9 mouse cellular contexts compared by ENCODE assay signal in genomic region chr6:40235793-40236470, GRCm38 (mm10).
A peak's percentile ranks its signal among the peaks of the same experiment; 100 is the strongest.
DNase-seq lines count a peak whose midpoint lies in the region; ATAC-seq and TF ChIP-seq lines count a peak whose summit lies in the region.
"Had no signal": no experiment of that assay in that cellular context is flagged by ENCODE, and none has a peak within 500 bp of the region (broad histone marks: within the 10 kb centered on the region; RNA-seq: fewer than 3 reads in every experiment).

No protein-coding gene starts in this region.

- no peak for TF ChIP-seq EP300 in lung, postnatal 0 days (IDR thresholded peaks at IDR 0.05)

- WGBS in lung, postnatal 0 days = 26% methylated on average over 10 of the region's 10 CpGs

- no peak overlapping the region for H3K27ac ChIP-seq in lung, postnatal 0 days (ENCODE audit: low read length)
- H3K27ac ChIP-seq: lung, embryonic 15.5 days had no signal

- no peak overlapping the region for H3K9ac ChIP-seq in lung, postnatal 0 days (replicated peaks; ENCODE audit: low read depth)
- H3K9ac ChIP-seq: lung, embryonic 15.5 days had no signal

- no peaks in the 10 kb centered on the region for H3K36me3 ChIP-seq in E14TG2a.4 (ENCODE audit: insufficient read depth, low read length)
- H3K36me3 ChIP-seq in lung, postnatal 0 days (ENCODE audit: insufficient read depth, low read length) = no peaks in the 10 kb centered on the region
- H3K36me3 ChIP-seq: lung, embryonic 15.5 days had no signal

- DNase-seq in T-cell, adult 2 months (ENCODE audit: low spot score) = peak; percentile 35
- peak; percentile 80 to 87 for DNase-seq in cerebellum, postnatal 25 days
- DNase-seq in gastrocnemius, postnatal 14 days = peak; percentile 68
- peak; percentile 73 to 92 for DNase-seq in kidney, postnatal 36 days
- DNase-seq in lung, postnatal 0 days (ENCODE audit: low spot score) = peak; percentile 69
- peak; percentile 94 for DNase-seq in right cerebral cortex, postnatal 4 days
- DNase-seq in yolk sac, embryonic 10.5 days (ENCODE audit: low spot score) = peak; percentile 26

- no peaks in the 10 kb centered on the region for H3K9me3 ChIP-seq in E14TG2a.4 (ENCODE audit: low read length)
- no peaks in the 10 kb centered on the region for H3K9me3 ChIP-seq in lung, postnatal 0 days (ENCODE audit: low read length)
- H3K9me3 ChIP-seq: lung, embryonic 15.5 days had no signal

- ATAC-seq in lung, postnatal 0 days = no peak; the same call in 1 of the 2 replicates

- H3K4me2 ChIP-seq in lung, postnatal 0 days (replicated peaks; ENCODE audit: low read depth, low read length) = no peak overlapping the region
- H3K4me2 ChIP-seq: lung, embryonic 15.5 days had no signal

- no peak overlapping the region for H3K4me3 ChIP-seq in E14TG2a.4 (replicated peaks; ENCODE audit: low read length)
- no peak overlapping the region for H3K4me3 ChIP-seq in lung, postnatal 0 days (ENCODE audit: low read depth, low read length)
- H3K4me3 ChIP-seq: lung, embryonic 15.5 days had no signal

- intact Hi-C loops in gastrocnemius, postnatal 14 days (cut with DNase I; ENCODE audit: low total_unique reads) = loop anchor here (10.0 kb wide), 1 partner anchor 159 kb away; no protein-coding TSS in a partner anchor

- no peaks in the 10 kb centered on the region for H3K27me3 ChIP-seq in E14TG2a.4 (ENCODE audit: insufficient read depth, low read length)
- no peaks in the 10 kb centered on the region for H3K27me3 ChIP-seq in lung, postnatal 0 days (replicated peaks; ENCODE audit: insufficient read depth, low read length)
- H3K27me3 ChIP-seq: lung, embryonic 15.5 days had no signal

- peaks cover 18% of the 10 kb centered on the region for H3K4me1 ChIP-seq in E14TG2a.4 (replicated peaks; ENCODE audit: low read depth, low read length)
- H3K4me1 ChIP-seq in lung, postnatal 0 days (ENCODE audit: insufficient read depth, low read depth, low read length) = no peaks in the 10 kb centered on the region
- H3K4me1 ChIP-seq: lung, embryonic 15.5 days had no signal

- TF ChIP-seq CTCF in E14TG2a.4 (conservative IDR thresholded peaks at IDR 0.05; ENCODE audit: low read length) = peak; percentile 96
- peak; percentile 90 for TF ChIP-seq CTCF in lung, postnatal 0 days (IDR thresholded peaks at IDR 0.05)

Comparison
In these comparisons a context has a peak if more than half of its experiments do, and no peak if none do; other contexts are left out.
1. DNase-seq: peak in every context shown above with its lines; median percentile 94 in right cerebral cortex, postnatal 4 days; 84 in cerebellum, postnatal 25 days; 82 in kidney, postnatal 36 days; 69 in lung, postnatal 0 days; 68 in gastrocnemius, postnatal 14 days; 35 in T-cell, adult 2 months; 26 in yolk sac, embryonic 10.5 days.